Mouse (Mus musculus): ENCODE data around the gene Mical3.

DNA sequence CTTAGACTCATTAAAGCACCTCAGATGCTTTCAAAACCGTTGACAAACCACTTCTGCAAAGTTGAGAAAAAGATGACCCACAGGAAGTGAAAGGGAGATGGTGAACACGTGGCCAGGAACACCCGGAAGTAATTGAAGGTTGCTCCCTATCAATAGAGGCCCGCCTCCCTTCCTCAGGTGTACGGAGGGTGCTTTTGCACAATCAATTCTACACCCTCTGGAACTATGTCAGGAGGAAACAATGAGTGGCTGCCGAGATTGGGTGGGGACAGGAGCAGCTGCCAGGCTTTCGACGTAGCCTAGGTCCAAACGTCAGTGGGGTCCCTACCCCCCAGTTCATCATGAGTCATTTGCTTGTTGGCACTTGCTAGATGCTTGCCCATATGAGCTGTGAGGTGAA lies 135.3 kb downstream of the Mical3 start:
- TF ChIP-seq CTCF (IDR thresholded peaks at IDR 0.05; ENCODE audit: borderline replicate concordance, extremely low read depth, insufficient read depth, insufficient read length) (no peak), POLR2A (IDR thresholded peaks at IDR 0.05; ENCODE audit: borderline replicate concordance, extremely low read depth, insufficient read depth, insufficient read length, poor library complexity, severe bottlenecking) (no peak)

Measured in brain, embryonic 14.5 days (tissue).